Mouse (Mus musculus): Measurements from ENCODE around the gene Gm1673. TPM values are rescaled to one million over a fixed set of nuclear protein-coding genes. Genes with fewer than 3 reads are reported as not detected.

Gene Gm1673
- total RNA-seq, 2 experiments from 2014 or later, result 7.0 to 7.5 TPM

- no peak for DNase-seq
- intact Hi-C loops (cut with DNase I), result no loop called here
Measured at GRCm38 (mm10) chr5:33996694-33997045, 13.4 kb downstream of the Gm1673 start.

DNA sequence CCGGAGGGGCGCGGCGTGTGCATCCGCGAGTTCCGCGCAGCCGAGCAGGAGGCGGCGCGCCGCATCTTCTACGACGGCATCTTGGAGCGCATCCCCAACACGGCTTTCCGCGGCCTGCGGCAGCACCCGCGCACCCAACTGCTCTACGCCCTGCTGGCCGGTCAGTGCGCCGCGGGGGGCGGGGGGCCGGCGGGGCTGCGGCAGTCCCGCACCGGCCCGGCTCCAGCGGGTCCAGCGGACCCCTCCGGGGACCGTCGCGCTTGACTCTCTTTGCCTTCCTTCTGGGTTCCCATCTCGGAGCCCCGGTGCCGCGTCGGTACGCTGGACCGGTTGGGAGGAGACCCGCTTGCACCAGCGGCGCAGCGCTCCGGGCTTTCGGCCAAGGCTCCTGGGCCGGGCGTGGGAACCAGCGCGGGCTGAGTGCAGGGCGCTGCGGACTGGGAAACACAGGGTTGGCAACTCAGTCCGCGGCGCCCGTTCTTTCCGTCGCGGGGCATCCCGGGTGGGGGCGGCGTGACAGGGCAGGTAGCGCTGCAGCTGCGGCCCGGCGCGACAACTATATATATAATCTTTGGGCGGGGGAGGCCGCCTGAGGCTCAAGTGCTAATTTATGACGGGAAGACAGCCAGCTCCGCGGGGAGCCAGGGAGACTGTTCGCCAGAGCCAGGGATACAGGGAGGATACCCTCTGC is 14.0 kb downstream of the Gm1673 start:
- peak; percentile 60 to 69 for DNase-seq
- intact Hi-C loops (cut with DNase I), result no loop called here

- DNase-seq, result no peak
- intact Hi-C loops (cut with DNase I), result no loop called here
Measured at GRCm38 (mm10) chr5:33997829-33998504, 14.7 kb downstream of the Gm1673 start.

GRCm38 (mm10) chr5:33998505-33998877 is 15.3 kb downstream of the Gm1673 start:
- intact Hi-C loops (cut with DNase I), result no loop called here
- DNase-seq, result no peak

GRCm38 (mm10) chr5:33999466-34000090 is 16.3 kb downstream of the Gm1673 start:
- no peak for DNase-seq
- intact Hi-C loops (cut with DNase I), result no loop called here

GRCm38 (mm10) chr5:34000809-34001208 is 17.6 kb downstream of the Gm1673 start:
- intact Hi-C loops (cut with DNase I), result no loop called here
- DNase-seq, result no peak

DNA sequence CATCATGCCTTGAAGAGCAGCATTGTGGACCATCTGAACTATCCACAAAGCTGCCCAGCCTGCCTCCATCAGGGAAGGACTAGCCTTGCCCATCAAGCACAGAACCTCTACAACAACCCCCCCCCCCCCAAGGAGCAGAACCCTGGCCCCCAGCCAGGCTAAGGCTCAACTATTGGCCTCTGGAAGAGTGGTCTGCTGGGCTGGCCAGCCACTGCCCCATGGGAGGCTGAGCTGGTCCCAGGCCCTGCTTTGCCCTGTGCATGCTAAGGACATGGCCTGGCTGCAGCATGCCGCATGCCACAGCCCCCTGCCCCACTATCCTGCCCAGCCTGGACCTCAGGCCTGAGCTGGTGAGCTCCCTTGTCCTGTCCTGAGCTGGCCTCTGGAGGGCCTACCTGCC is 18.2 kb downstream of the Gm1673 start:
- intact Hi-C loops (cut with DNase I), result no loop called here
- no peak for DNase-seq

DNA sequence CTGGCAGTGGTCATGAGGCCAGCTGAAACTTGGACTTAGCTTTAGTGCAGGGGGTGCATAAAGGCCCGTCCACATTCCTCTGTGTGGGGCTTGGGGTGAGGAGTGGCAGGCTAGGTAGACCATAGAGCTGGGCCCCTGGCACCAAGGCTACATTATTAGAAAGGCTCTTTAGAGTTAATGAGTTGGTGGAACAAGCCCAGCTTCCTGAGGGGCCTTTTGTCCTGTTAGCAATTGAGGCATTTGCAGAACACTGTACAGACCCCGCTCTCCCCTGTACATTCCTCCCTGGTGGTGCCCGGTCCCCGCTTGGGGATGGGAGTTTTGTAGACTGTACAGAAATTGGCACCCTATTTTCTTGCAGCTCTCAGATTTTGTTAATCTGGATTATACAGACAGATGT is 19.4 kb downstream of the Gm1673 start:
- intact Hi-C loops (cut with DNase I), result no loop called here

DNA sequence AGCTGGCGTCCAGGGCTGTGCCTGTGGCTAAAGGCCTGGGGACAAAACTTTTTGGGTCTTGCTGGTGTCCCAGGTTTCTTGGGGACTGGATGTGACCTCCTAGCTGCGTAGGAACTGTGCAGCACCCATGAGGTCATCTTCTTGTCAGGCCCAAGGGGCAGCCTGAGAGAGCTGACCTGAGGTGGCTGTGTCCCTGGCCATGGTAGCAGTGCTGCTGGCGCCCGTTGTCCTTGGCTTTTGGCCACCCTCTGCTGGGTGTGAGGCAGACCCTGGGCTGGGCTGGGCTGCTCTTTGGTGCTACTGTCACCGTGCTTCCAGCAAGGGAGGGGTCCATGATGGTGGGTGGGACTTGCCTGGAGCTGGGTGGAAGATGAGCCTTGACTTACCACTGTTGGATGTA is 21.4 kb downstream of the Gm1673 start:
- no peak for DNase-seq
- intact Hi-C loops (cut with DNase I), result no loop called here

More for the DNA sequence above, 19.4 kb downstream of the Gm1673 start:
- no peak for DNase-seq

GRCm38 (mm10) chr5:34006832-34007231 is 23.6 kb downstream of the Gm1673 start:
- intact Hi-C loops (cut with DNase I), result no loop called here
- no peak for DNase-seq

DNA sequence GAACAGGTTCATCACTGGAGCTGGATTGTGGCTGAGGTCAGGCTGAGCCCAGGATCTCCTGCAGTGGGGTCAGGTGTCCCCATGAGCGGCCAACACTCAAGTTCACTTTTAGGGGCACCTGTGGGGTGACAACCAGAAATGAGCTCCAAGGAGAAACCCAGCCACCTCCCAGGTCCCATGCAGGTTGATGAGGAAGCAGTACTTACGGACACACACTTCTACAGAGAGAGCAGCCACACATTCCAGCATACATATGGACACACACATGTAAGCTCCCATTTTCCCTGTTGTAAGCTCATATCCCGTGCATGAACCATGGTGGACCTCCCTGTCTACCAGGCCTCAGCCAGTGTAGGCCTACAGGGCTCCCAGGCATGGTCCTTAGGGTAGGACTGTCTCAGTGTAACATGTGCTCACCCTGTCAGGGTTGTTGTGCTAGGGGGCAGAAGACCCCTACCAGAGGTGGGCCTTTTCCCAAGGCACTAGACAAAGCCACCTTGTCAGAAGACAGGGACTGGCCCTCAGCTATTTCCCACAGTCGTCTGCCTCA is 24.2 kb downstream of the Gm1673 start:
- no peak for DNase-seq
- intact Hi-C loops (cut with DNase I), result no loop called here

DNA sequence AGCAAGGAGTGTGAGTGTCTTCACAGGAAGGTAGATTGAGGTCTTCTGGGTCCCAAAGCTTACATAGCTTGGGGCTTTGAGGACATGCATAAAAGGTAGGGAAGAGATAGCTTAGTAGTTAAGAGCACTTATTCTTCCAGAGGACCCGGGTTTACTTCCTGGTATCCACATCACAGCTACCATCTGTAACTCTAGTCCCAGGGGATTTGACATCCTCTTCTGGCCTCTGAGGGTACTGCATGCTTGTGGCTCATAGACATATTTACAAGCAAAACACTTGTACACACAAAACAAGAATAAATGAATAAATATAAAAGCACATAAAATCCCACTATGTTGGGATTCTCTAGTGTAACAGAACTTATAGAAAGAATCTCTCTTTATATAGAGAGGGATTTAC is 31.4 kb downstream of the Gm1673 start:
- no peak for DNase-seq
- intact Hi-C loops (cut with DNase I), result no loop called here

DNA sequence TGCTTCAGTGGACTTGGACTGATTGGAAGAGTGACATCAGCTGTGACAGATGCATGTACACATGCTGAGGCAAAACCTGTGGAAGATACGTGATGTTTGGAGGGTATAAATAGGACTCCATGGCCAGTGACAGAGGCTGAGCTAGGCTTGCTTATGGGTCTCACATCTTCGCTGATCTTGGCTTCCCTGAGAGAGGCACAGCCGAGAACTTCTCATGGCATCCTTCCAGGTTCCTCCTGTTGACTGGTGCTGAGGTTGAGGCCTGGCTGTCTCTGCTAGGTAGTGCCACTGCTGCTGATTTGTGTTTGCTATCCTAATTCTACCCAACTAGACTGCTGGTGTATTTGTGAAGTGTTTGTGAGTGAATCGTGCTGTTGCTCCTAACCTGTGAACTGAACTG is 35.7 kb downstream of the Gm1673 start:
- no peak for DNase-seq
- intact Hi-C loops (cut with DNase I), result no loop called here

- DNase-seq, result no peak
- intact Hi-C loops (cut with DNase I), result no loop called here
Measured at GRCm38 (mm10) chr5:34030101-34030500, 46.9 kb downstream of the Gm1673 start.

GRCm38 (mm10) chr5:34031022-34031421 is 47.8 kb downstream of the Gm1673 start:
- intact Hi-C loops (cut with DNase I), result no loop called here
- no peak for DNase-seq

GRCm38 (mm10) chr5:34032520-34032919 is 49.3 kb downstream of the Gm1673 start:
- DNase-seq, result peak; percentile 8 to 31
- intact Hi-C loops (cut with DNase I), result no loop called here

Other genes with a start within 250 kb of the Gm1673 start
- gene Letm1, start 200.6 kb upstream of the Gm1673 start, total RNA-seq (2021), result 100 to 1,000 TPM; 118 to 135 TPM
- 10 to 100 TPM; 54.4 to 66.9 TPM for gene Nsd2, start 162.7 kb upstream of the Gm1673 start, total RNA-seq (2021)
- 10 to 100 TPM; 12.6 to 15.3 TPM for gene Nelfa, start 47.0 kb upstream of the Gm1673 start, total RNA-seq (2021)
- gene Nat8l, start 12.6 kb downstream of the Gm1673 start, total RNA-seq (2021), result 1 to 10 TPM; 1.8 to 2.4 TPM
- gene Poln, start 186.0 kb downstream of the Gm1673 start, total RNA-seq (2021), result 1 to 10 TPM; 2.1 to 5.4 TPM
- gene Haus3, start 186.1 kb downstream of the Gm1673 start, total RNA-seq (2021), result 1 to 10 TPM; 6.9 to 7.4 TPM
- gene Mxd4, start 204.3 kb downstream of the Gm1673 start, total RNA-seq (2021), result 100 to 1,000 TPM; 109 to 119 TPM